Mouse (Mus musculus): ENCODE data around the gene Trpv6. TPM values are rescaled to one million over a fixed set of nuclear protein-coding genes. Genes with fewer than 3 reads are reported as not detected.

Gene Trpv6
- polyA plus RNA-seq, 1 experiment, result 0.72 TPM

DNA sequence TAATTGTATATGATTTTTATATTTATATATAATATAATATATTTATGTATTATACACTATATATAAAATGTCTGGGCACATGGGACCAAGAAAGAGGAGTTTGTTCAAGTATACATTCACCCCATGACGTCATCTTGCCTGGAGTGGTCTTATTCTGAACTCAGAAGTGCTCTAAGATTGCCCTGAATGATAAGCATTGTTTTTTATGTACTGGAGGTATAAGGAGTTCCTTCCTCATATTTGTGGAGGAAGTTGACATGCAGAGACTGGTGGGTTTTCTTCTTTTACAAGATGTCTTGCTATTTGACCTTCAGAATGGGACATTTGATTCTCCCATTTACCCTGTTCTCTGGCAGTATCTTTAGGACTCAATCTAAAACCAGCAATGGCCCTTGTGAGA lies 8.0 kb downstream of the Trpv6 start:
- no peak for DNase-seq (ENCODE audit: extremely low spot score in 1 of 2, low spot score in 1 of 2)

DNA sequence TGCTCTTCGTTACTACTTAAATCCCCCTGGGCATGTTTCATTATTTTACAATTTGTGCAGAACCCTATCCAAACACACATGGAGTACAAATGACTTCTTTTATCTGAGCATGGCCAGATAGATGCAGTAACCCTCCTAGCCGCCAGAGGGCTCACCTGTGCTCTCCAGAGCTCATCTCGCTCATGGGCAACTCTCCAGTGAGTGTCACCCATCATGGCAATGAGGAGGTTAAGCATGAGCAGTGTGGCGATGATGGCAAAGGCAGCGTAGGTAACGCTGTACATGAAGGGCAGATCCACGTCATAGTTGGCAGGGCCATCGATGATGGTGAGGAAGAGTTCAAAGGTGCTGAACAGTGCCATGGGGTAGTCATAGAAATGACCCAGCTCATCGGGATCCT lies 13.5 kb downstream of the Trpv6 start:
- DNase-seq (ENCODE audit: extremely low spot score in 1 of 2, low spot score in 1 of 2), result peak in 1 of 2 experiments; percentile 74

DNA sequence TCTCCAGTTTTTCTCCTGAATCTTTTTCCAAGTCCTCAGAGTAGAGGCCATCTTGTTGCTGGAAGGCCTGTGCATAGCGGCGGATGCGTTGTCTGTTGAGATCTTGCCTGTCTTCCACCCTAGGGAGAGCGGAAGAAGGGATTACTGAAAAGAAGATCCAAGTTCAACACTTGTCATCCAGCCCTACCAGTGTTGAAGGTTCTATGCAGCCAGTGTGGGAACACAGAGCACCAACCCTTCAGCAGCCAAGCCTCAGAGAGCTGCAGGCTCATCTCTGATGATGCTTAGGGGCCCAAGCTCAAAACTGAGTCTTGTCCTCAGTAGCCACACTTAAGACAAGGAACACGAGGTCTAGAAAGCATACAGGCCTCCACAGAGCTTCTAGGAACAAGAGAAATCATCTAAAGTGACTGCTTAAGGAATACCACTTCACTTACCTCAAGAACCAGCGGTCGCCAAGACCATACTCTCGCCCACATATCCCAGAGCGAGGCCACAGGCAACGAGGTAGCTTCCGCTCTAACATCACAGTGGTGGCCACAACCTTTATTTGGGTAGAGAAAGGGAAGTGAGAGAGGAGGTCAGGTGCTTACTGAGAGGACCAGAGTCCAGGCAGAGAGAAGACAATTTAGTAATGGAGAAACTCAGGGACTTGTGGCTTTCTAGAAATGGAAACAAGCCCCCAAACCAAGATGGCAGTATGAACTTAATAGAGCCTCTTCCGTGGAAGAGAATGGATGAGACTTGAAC lies 14.8 kb downstream of the Trpv6 start:
- DNase-seq (ENCODE audit: extremely low spot score in 1 of 2, low spot score in 1 of 2), result no peak

DNA sequence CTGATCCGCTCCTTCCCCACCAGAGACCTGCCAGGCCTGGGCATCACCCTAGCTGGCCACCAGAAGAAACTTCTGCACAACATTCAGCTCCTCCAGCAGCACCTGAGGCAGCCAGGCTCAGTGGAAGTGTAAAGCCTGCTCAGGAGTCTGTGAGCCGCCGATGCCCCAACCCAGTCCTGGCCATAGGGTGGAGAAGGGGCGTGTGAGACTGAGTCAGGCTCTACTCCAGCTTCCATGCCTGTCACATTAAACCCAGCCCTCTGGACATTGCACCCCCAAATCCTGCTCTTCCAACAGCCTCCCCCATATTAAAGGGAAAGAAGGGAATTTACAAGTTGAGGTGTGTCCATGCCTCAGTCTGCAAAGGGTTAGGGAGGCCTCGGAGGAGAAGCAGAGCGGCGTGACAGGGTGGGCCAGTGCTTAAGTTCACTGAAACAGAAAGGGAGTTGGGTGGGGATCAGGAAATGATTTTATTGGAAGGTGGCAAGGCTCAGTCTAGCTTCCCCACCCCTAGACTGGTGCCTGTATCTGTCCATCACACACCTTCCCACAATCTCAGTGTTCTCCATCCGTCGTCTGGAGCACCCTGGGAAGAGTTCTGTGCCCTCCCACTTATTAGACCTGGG lies 15.9 kb downstream of the Trpv6 start:
- no peak for DNase-seq (ENCODE audit: extremely low spot score in 1 of 2, low spot score in 1 of 2)

DNA sequence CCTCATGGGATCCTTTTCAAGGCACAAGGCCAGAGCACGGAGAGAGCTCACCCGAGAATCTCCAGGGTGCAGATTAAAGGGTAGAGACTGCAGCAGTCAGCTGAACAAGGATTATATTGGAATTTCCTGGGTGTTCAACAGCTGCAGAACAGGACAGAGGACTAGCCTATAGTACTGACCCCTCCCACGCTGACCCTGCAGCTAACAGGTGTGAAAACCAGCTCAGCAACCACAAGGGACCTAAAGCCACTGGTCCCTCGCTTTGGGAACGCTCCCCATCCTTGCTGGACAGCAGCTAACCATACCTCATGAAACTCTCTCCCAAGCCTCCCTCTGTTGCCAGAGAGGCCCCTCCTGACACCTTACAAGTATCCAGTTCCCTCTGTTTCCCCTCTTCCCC lies 28.6 kb downstream of the Trpv6 start:
- DNase-seq (ENCODE audit: extremely low spot score in 1 of 2, low spot score in 1 of 2), result no peak

DNA sequence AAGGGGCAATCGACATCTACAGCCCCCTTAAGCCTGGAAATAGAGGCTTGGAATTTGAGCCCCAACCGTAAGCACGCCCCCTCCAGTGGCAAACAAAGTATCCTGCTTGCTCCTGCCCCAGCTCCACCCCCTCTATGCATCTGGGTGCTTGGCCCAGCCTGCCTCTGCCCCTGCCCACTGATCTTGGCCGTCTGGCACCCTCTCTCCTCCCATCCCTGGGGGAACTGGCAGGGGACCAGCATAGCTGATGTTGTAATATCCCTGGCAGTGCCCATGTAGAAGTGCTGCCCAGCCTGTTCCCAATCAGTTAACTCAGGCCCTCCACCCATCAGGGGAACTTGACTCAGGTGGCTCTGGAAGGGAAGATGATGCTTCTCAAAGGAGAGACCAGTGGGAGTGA lies 30.0 kb downstream of the Trpv6 start:
- DNase-seq (ENCODE audit: extremely low spot score in 1 of 2, low spot score in 1 of 2), result peak in 1 of 2 experiments; percentile 79

DNA sequence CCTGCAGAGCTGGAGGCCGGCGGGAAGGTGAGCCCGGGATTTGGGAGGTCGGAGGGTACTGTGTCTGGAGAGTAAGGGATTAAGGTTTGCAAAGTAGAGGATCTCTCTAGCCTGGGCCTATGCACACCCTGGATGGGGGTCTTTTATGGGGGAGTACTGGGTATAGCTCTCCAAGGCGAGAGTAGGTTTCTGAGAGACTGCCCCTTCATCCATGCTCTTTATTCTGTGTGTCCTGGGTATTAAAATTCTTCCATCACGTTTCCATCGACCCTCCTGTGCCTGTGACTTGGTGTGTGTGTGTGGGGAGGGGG lies 30.5 kb downstream of the Trpv6 start:
- DNase-seq (ENCODE audit: extremely low spot score in 1 of 2, low spot score in 1 of 2), result no peak

DNA sequence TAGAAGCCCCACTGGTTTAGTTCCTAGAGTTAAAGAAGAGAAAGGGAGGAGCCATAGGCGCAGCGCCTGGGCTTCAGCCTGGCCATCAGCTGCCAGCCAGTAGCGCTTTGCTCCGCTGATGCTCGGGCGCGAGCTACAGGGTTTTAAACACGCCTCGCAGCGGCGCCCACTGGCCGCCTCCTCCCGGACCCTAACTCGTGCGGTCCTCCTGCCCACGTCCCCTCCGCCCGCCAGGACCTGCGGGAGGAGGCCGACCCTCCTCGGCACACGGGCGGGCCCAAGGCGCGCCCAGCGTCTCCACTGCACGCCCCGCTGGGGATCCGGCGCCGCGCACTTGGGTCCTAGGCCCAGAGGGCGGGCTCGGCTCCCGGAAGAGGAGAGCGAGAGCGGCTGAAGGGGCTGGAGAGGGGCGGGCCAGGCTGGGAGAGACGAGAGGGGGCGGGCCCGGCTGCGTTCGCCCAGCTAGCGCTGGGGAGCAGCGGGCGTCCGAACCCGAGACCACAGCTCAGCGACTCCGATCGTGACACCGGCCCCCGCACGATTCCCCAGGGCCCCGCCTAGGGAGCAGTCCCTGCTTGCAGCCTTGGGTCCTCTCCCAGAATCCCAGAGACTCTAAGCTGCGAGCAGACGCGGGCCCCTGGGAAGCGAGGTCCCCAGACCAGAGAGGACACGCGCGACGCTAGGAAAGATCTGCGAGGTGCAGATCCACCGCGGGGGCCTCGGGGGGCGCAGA lies 31.0 kb downstream of the Trpv6 start, which contains the start of gene Ephb6:
TSS of gene Ephb6 (plus strand) at position 422 of the 733 bp plus-strand sequence.
- peak in 1 of 2 experiments; percentile 62 for DNase-seq (ENCODE audit: extremely low spot score in 1 of 2, low spot score in 1 of 2)

DNA sequence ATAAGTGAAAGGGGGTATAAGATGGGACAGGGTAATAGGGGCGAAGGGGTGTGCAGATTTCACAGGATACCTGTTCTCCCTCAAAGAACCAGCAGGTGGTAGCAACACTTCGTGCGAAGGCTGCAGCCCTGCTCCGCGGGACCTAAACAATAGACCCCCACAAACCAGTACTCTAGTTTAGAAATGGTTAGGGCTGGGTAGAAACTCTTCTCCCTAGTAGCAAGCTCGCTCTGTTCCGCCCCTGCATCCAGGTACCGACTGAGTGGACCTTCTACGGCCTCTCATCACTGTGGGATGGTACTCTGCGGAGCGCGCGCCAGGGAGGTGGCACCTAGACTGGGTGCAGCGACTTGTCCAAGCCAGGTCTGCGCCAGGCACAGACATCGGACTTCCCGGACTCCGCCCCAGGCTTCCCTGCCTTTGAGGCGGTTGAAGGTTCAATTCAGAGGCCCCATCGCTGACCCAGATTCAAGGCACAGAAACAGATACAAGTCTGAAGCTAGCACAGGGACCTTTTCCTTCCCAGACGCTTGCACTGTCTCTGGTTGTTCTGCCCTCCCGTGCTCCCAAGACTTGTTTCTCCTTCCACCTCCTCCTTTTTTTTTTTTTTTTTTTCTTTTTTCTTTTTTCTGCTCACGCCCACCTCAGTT lies 31.7 kb downstream of the Trpv6 start:
- peak in 1 of 2 experiments; percentile 73 for DNase-seq (ENCODE audit: extremely low spot score in 1 of 2, low spot score in 1 of 2)

DNA sequence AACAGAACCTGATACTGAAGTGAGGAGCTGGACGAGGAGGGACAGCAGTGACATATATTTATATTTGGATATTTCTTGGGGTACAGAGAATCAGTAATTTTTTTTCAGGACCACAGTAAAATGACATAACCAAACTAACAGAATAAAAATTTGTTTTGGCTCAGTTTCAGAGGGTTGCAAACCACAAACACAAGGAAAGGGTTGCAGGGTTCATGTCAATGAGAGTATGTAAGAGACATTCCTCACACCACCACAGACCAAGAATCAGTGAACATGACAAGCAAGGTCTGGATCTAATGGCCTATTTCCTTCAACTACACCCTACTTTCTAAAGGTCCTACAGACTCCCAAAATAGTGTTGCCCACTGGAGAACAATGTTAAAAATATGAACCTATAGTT lies 54.0 kb downstream of the Trpv6 start:
- no peak for DNase-seq (ENCODE audit: extremely low spot score in 1 of 2, low spot score in 1 of 2)

DNA sequence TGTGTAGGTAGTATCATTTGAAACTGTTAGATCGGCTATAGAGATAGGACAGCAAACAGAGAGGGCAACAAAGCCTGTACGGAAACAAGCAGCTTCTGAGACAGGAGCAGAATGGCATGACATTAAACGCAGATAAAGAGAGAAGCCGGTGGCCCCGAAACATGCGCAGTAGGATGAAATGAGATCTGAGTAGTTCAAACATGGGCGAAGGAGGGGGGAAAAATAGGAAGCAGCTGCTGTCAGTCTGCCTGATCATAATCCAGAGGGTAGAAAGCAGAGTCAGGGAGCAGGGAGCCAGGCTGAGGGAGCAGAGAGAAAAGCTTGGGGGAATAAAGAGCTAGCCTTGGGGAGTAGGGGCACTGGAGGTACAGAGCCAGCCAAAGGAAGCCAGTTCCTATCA lies 54.9 kb downstream of the Trpv6 start:
- no peak for DNase-seq (ENCODE audit: extremely low spot score in 1 of 2, low spot score in 1 of 2)

DNA sequence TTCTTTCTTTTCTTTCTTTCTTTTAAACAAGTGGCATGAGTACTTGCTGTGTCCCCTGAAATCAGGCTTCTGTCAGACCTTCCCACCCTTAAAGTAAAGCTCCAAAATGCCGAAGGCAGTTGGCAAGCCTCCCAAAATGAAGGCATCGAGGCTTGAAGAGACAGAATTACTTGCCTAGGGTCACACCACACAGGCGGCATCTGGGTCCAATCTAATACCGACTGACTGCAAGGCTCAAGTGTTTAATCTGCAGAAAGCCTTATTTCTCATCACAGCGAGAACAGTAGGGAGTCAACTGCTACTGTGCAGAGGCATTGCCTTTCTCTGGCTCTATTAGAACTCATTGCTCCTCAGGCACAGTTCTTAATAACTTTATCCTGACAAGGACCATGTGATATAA lies 58.9 kb downstream of the Trpv6 start:
- no peak for DNase-seq (ENCODE audit: extremely low spot score in 1 of 2, low spot score in 1 of 2)

DNA sequence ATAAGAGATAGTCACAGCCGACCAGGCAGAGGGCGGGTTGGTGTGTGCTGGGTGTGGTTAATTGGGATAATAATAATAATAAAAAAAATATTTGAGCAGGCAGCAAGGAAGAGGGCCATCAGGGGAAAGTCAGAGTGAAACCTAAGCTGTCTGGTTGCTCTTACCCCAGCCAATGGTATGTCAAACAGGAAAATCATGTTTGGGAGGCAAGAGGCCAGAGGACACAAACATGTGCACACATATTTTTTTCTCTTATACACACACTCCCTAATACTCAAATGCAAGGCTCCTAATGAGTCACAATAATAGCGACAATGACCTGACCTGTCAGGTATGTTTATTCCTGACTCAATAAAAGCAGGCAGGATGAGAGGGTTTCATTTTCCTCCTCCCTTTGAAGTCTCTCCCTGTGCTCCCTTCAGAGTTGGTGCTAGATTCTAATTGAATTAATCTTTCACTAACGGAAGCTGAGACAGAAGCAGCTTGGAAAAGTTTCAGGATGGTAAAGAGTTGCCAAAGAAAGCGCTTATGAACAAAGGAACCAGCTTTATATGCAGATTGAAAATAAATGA lies 59.6 kb downstream of the Trpv6 start:
- no peak for DNase-seq (ENCODE audit: extremely low spot score in 1 of 2, low spot score in 1 of 2)

Other genes with a start within 250 kb of the Trpv6 start
- not detected in 2 replicates for gene Gm5771, start 244.0 kb downstream of the Trpv6 start, polyA plus RNA-seq (2012; rRNA removed)
- gene Gm10334, start 190.3 kb downstream of the Trpv6 start, polyA plus RNA-seq (2012; rRNA removed), result 1.8 and 2.3 TPM in 2 replicates
- gene Prss1, start 177.5 kb downstream of the Trpv6 start, polyA plus RNA-seq (2012; rRNA removed), result not detected in 2 replicates
- gene Prss2, start 114.6 kb downstream of the Trpv6 start, polyA plus RNA-seq (2012; rRNA removed), result 0.16 TPM in 1 of 2 replicates, not detected in the other
- 76.3 and 108 TPM in 2 replicates for gene Ephb6, start 30.9 kb downstream of the Trpv6 start, polyA plus RNA-seq (2012; rRNA removed)
- gene Trpv5, start 44.4 kb upstream of the Trpv6 start, polyA plus RNA-seq (2012; rRNA removed), result not detected in 2 replicates
- not detected in 2 replicates for gene Llcfc1, start 48.0 kb upstream of the Trpv6 start, polyA plus RNA-seq (2012; rRNA removed)
- 0.08 and 0.13 TPM in 2 replicates for gene Kel, start 67.9 kb upstream of the Trpv6 start, polyA plus RNA-seq (2012; rRNA removed)
- gene Olfr459, start 138.8 kb upstream of the Trpv6 start, polyA plus RNA-seq (2012; rRNA removed), result not detected in 2 replicates
- gene Pip, start 211.1 kb upstream of the Trpv6 start, polyA plus RNA-seq (2012; rRNA removed), result not detected in 2 replicates
- gene Sval2, start 216.6 kb upstream of the Trpv6 start, polyA plus RNA-seq (2012; rRNA removed), result not detected in 2 replicates